Mouse (Mus musculus) heart, postnatal 10 days (tissue): Measurements from ENCODE around the gene Shank3. TPM values are rescaled to one million over a fixed set of nuclear protein-coding genes. Genes with fewer than 3 reads are reported as not detected.

Source experiments
- DNase-seq, 2 experiments: peaks; one replicate each; pipeline ENCODE4 v3.0.0; 2021
- intact Hi-C: fragments of 180-260 bp; cut with DNase I; formaldehyde crosslinking; loops from one replicate; pipeline ENCODE4 v1.15.1; 2025
- total RNA-seq, 2 experiments: library from RNA; stranded (reverse); gene quantifications; 2 replicates each; pipeline ENCODE4 v1.2.3; 2021

Gene Shank3
- total RNA-seq, 2 experiments from 2014 or later = 82.6 to 86.1 TPM

DNA sequence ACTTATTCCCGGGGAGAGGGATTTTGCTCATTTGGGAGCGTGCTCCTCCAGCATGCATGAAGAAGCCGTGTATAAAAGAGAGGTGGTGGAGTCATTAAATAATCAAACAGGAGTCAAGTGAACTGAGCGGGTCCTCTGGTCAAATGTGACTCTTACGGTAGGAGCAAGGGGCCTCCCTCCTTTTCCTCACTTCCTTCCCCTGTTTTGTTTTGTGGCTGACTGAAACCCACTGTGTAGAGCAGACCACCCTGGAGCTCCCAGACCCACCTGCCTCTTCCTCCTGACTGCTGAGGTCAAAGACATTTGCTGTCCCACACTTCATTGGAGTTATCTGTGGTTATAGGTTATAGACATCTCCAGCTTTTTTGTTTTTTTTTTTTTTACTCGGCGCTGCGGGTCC lies 108.1 kb downstream of the Shank3 start:
- DNase-seq = no peak
- intact Hi-C loops = no loop called here

DNA sequence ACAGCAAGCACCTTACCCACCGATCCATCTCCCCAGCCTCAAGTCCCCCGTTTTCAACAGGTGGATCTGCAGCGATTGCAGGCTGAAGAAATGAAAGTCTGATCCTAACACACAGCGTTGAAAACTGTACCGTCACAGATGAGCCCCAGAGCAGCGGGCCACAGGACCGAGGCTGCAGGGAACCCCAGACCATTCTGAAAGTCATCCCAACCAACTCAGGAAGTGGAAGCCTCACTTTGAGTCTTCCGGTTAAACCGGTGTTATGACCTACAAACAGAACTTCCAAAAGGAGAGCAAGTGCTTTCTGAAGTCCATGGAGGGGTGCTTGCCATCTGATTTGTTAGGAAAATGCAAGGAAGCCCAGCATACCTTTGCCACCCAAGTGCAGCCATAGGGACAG lies 108.5 kb downstream of the Shank3 start:
- intact Hi-C loops = no loop called here
- DNase-seq = no peak

Other genes with a start within 250 kb of the Shank3 start
- gene Sbf1, start 184.3 kb upstream of the Shank3 start, total RNA-seq = 10 to 100 TPM; 71.2 to 77.1 TPM
- gene Adm2, start 176.9 kb upstream of the Shank3 start, total RNA-seq = not detected
- gene Miox, start 165.2 kb upstream of the Shank3 start, total RNA-seq = not detected
- gene Lmf2, start 144.0 kb upstream of the Shank3 start, total RNA-seq = 10 to 100 TPM; 44.2 to 48.9 TPM
- 10 to 100 TPM; 79.2 to 80.9 TPM for gene Ncaph2, start 143.9 kb upstream of the Shank3 start, total RNA-seq
- 10 to 100 TPM; 20.5 to 22.0 TPM for gene Sco2, start 125.8 kb upstream of the Shank3 start, total RNA-seq
- gene Tymp, start 122.6 kb upstream of the Shank3 start, total RNA-seq = under 1 TPM; 0.31 to 0.64 TPM
- gene Odf3b, start 120.3 kb upstream of the Shank3 start, total RNA-seq = 1 to 10 TPM; 1.3 to 1.5 TPM
- gene Klhdc7b, start 114.7 kb upstream of the Shank3 start, total RNA-seq = not detected
- not detected for gene Syce3, start 89.1 kb upstream of the Shank3 start, total RNA-seq
- gene Cpt1b, start 73.8 kb upstream of the Shank3 start, total RNA-seq = 100 to 1,000 TPM; 700 to 720 TPM
- gene C730034F03Rik, start 70.0 kb upstream of the Shank3 start, total RNA-seq = 1 to 10 TPM; 1.9 to 2.4 TPM
- gene Gm44502, start 69.9 kb upstream of the Shank3 start, total RNA-seq = 10 to 100 TPM; 14.6 to 15.4 TPM
- 10 to 100 TPM; 71.8 to 73.9 TPM for gene Chkb, start 69.7 kb upstream of the Shank3 start, total RNA-seq
- under 1 TPM; 0.05 to 0.12 TPM for gene Mapk8ip2, start 45.7 kb upstream of the Shank3 start, total RNA-seq
- gene Arsa, start 22.2 kb upstream of the Shank3 start, total RNA-seq = 10 to 100 TPM; 18.1 to 18.4 TPM
- gene Acr, start 68.7 kb downstream of the Shank3 start, total RNA-seq = 1 to 10 TPM in 1 of 2 experiments, under 1 TPM in 1; 0.55 to 1.5 TPM
- gene Rabl2, start 92.3 kb downstream of the Shank3 start, total RNA-seq = 1 to 10 TPM; 8.0 to 9.1 TPM